Mouse (Mus musculus) WW6 (cell line): ENCODE measurements around the gene Pgm3.
"Not testable (repeated sequence)": the region's sequence is repeated elsewhere in the genome, so short reads cannot be mapped to it uniquely, and the experiment has no call there.

Experiments used
- DNase-seq: peaks from one replicate; pipeline ENCODE4 v3.0.0-alpha.2; 2013; ENCODE audit warnings: low read depth, low spot score

Pgm3 gene

DNA sequence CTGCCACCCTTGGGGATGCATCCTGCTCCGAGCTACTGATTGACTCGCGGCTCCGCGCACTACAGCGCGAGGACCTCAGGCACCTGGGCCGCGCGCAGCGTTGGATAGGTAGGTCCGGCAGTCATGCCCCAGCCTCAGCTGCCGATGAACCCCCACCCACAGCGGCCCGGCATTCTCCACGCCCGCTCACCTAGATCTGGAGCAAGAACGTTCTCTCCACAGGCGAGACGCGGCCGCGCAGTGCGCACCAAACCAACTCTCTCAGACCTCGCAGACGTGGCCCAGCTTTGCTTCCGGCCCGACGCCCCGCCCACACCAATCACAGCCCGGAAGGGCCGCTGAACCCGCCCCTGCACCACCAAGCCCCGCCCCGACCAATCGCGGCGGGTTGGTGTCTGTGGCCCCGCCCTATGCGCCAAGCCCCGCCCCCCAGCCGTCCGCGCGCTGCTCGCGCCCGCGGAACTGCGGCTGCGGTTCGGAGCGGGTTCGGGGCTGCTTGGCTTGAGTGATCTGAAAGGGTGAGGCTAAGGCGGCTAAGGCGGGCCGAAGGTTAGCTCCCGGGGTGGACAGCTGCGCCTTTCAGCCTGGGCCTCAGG, at the start of gene Pgm3, which contains the start of gene Rwdd2a:
Gene Pgm3, minus strand, starts transcription at position 303 of the 596 bp plus-strand sequence.
Gene Rwdd2a, plus strand, starts transcription at position 452 of the 596 bp plus-strand sequence.
- peak; percentile 84 for DNase-seq

GRCm38 (mm10) chr9:86619341-86620139, 47.9 kb upstream of the Pgm3 start:
- no peak for DNase-seq

DNA sequence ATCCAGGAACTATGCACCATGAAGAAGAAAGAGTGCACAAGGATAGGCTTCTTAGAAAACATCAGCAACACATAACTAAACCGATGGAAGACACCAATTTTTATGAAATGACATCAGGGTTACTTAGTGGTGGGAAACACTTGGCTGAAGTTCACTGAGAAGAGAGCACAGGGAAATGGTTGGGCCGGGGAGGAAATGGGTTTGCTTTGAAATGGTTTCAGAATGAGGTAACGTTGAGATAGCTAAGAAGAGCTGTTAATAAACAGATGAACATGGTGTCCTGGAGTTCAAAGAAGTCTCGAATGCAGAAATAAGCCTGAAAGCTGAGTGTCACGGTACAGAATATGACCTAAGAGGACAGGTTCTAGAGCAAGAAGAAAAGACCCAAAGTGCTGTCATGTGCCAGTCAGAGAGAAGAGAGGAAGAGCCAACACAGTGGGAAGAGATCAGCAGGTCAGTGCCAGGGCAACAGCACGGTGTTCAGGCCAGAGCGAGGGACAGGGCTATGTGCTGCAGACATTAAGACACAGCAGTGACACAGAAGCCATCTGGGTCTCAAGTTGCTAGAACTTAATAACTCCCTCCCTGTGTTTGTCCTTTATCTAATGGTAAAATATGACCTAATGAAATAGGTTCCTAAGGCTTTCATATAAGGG, 46.3 kb upstream of the Pgm3 start:
- no peak for DNase-seq

- no peak for DNase-seq
Observed at GRCm38 (mm10) chr9:86615765-86616164, 44.1 kb upstream of the Pgm3 start.

GRCm38 (mm10) chr9:86612091-86612490, 40.4 kb upstream of the Pgm3 start:
- no peak for DNase-seq

DNA sequence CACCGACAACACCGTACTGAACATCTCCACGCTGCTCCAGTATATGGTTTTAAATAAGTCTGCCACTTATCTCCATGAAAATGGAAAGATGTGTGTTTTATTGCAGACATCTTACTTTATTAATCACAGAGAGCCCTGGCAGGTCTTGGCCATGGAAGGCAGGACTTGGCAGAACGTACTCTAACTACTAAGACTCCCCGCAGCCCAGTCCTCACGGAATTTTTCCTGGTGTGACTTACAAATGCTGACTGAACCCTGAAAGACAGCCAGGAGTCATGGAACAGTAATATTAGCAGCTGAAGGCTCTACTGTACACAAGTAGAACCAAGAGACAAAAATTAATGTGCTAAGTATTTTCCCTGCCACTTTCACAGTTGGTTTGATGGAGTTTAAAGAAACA, 34.1 kb upstream of the Pgm3 start:
- DNase-seq: no peak

DNA sequence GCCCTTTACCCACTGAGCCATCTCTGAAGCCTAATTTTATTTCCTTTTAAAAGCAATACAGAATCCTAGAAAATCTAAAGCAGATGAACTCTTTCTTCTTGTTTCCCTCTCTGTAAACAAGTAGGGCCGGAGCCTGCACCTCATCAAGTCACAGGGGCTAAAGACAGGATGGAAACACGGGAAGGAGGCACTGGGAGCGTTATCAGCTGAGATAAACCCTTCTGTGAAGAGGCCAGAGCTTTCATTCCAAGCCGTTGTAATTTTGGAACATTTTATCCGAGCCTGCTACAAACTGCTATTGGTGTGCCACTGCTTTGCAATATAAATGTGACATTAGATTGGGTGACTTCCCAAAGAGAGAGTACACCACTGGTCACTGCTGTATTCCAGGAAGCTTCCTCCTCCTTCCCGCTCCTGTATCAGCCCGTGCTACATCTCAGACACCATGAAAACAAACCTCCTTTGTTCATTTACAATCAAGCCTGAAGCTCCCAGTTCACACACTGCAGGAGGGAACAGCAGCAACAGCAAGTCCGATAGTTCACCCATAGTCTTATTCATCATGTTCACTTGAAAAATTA, 28.2 kb upstream of the Pgm3 start:
- no peak for DNase-seq

GRCm38 (mm10) chr9:86596983-86597382, 25.3 kb upstream of the Pgm3 start:
- DNase-seq: not testable (repeated sequence)

- not testable (repeated sequence) for DNase-seq
Observed at GRCm38 (mm10) chr9:86594357-86594767, 22.7 kb upstream of the Pgm3 start.

DNA sequence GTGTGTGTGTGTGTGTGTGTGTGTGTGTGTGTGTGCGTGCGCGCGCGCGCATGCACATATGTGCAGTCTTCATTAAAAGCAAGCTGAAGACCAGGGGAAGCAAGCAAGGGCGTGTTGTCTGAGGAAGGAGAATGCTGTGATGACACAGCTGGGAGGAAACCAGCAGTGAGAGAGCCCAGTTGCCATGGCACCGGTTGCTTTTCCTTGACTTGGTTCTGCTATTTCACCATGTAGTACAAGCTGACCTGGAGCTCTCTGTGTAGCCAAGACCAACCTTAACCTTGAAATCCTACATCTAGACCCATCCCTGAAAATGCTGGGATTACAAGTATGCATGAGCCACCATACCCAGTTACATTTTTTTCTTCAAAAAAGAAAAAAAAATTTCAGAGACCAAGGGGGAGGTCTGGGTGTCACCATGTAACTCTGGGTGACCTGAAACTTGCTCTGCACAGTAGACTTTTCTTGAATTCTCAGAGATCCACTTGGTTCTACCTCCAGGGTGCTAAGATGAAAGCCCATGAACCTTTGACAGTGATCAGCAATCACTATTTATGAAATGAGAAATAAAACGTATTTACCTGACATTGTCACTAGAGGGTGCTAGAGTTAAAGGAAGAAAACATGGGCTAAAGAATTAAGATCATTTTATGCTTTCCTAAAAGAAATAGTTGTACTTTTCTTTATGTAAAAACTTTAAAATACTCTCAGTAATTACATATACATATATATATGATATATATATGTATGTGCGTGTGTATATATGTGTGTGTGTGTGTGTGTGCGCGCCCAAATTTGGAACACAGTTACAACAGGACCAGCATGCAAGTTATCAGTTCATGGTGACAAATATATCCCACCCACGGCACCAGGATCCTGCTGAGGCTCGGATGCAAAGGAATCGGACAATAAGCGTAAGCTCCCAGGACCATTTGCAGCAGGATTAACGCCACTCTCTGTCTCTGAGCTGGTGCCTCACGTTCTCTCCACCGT, 21.3 kb upstream of the Pgm3 start:
- no peak for DNase-seq

- DNase-seq: no peak
Observed at GRCm38 (mm10) chr9:86587019-86587795, 15.6 kb upstream of the Pgm3 start.

GRCm38 (mm10) chr9:86583740-86584139, 12.1 kb upstream of the Pgm3 start:
- DNase-seq: no peak

DNA sequence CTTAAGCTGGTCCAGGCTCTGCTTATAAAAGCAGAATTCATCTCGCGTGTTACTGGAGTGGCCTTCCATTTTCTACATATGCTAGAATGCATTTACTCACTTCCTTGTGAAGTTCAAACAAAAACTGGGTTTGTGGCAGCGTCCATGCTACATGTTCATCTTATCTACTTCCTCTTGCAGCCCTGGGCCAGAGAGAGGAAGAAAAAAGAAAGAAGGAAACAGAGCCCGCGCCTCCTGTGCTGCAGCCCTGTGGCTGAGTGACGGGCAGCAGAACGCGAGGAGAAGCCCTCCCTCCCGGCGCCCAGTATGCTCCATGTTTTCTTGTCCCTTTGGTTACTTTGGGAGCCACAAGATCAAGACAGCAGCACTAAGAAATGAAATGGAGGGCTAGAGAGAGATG, 8.0 kb upstream of the Pgm3 start:
- DNase-seq: no peak

DNA sequence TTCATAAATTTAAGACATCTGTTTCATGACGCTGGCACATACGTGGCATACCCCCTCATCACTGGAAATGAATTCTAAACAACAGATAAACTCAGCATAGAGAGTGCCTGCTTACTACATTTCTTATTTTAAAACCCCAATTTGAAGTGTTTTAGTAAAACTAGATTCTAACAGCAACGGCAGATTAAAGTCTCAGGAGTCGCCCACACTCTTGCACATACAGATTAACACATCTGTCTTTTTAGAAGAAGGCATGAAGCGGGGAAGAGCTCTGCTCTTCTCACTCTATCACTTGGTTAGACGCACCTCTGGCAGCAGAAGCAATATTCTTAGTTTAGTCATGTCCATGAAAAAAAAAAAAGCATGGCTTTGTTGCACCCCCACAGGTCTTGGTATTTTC, 3.5 kb upstream of the Pgm3 start:
- DNase-seq: no peak

- no peak for DNase-seq
Observed at GRCm38 (mm10) chr9:86573616-86574303, 2.1 kb upstream of the Pgm3 start.

DNA sequence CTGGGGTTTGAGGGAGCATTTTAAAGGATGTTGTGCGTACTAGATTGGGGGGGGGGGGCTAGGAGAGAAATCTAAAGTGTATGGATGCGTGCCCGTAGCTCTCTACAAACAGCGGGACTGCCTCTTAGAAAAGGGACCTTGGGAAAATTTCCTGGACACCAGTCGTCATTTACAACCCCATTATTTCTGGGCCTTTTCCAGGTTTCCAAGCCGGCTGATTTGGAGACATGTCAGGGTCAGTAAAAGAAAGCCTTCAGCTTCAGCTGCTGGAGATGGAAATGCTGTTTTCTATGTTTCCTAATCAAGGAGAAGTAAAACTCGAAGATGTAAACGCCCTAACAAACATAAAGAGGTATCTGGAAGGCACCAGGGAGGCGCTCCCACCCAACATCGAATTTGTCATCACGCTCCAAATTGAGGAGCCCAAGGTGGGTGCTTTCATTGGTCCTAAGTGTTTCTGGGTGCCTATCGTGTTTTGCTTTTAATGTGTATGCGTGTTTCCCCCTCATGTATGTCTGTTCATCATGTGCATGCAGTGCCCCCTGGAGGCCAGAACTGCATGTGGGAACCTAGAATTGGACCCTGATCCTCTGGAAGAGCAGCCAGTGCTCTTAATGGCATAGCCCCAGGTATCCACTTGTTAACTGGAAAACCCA, 1.1 kb upstream of the Pgm3 start:
- peak; percentile 49 for DNase-seq

GRCm38 (mm10) chr9:86572196-86572595, 554 bp upstream of the Pgm3 start:
- no peak for DNase-seq

GRCm38 (mm10) chr9:86570946-86571345, 696 bp downstream of the Pgm3 start:
- no peak for DNase-seq

DNA sequence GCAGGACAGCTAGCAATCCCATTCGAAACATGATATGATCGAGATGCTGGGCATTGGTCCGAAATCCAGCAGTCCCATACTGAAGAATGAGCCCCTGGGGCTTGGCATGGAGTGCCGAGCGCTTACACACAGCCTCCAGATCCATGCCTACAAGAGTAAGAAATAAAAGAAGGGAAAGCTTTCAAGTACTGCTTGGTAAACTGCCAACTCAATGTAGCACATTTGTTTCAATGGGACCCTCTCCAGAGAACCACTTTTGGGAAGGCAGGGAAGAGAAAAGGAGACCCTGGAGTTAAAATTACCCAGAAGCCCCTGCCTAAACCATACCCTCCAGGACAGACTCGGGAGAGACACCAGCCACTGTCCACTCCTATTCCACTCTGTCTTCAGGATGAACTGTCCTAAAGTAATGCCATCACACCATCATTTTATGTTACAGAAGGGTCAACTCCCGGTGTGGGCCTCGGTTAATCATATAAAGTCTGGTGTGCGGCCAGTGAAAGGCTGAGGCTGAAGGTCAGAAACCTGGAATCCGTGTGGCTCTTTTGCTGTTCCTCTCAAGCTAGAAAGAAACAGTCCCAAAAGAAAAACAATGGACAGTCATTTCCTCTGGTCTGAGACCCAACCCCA, 1.3 kb downstream of the Pgm3 start:
- no peak for DNase-seq
